Mouse (Mus musculus) brain, embryonic 14.5 days (tissue): Measurements from ENCODE around the gene Slc41a2.

Source experiments
- CTCF ChIP-seq: fragments of 200-500 bp; IDR thresholded peaks from 2 replicates; pipeline ENCODE4 v1.5.1; 2012; ENCODE audit warnings: inconsistent platforms, mild to moderate bottlenecking, moderate library complexity, borderline replicate concordance; ENCODE audit not compliant: insufficient read depth, insufficient read length; ENCODE audit errors: extremely low read depth
- POLR2A ChIP-seq: fragments of 200-500 bp; IDR thresholded peaks from 2 replicates; pipeline ENCODE4 v1.6.1; 2012; ENCODE audit warnings: mild to moderate bottlenecking, inconsistent platforms, borderline replicate concordance; ENCODE audit not compliant: poor library complexity, insufficient read depth, insufficient read length, severe bottlenecking; ENCODE audit errors: extremely low read depth

DNA sequence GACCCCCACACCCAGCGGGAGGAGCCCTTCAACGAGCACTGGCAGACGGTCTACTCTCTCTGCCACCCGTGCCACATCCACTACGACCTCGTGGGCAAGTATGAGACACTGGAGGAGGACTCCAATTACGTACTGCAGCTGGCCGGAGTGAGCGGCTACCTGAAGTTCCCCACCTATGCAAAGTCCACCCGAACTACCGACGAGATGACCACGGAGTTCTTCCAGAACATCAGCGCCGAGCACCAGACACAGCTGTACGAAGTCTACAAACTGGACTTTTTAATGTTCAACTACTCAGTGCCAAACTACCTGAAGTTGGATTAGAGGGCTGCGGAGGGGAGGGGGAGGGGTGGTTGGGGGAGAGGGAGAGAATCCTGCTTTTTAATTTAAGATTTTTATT lies 146.2 kb downstream of the Slc41a2 start:
- TF ChIP-seq POLR2A = no peak
- TF ChIP-seq CTCF = no peak
